In the genomic region with DNA sequence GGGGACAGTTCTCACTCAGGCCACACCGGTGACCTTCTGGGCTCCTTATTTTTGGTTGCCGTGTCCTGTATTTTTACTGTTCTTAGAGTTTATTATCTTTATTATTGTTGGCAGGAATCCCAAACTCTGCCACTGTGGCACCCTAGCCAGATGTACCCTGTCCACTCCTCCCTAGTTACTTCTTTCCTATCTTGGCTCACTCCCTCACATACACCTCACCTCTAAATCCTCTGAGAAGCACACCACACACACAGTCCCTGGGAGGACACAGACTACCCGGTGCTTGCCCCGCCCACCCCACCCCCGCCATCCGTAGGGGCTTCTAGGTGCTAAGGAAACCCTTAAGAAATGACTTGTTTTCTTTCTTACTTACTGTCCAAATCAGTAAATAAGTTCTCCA, we compare ENCODE assay signal across 20 mouse cellular contexts.
"Had no signal": no experiment of that assay in that cellular context is flagged by ENCODE, and none has a peak within 500 bp of the region (broad histone marks: within the 10 kb centered on the region; RNA-seq: fewer than 3 reads in every experiment).

No protein-coding gene starts in this region.

- H3K9ac ChIP-seq: liver, embryonic 12.5 days; liver, embryonic 14.5 days; lung, embryonic 15.5 days; neural tube, embryonic 13.5 days; neural tube, embryonic 15.5 days had no signal

- H3K27ac ChIP-seq: liver, embryonic 12.5 days; liver, embryonic 14.5 days; lung, embryonic 15.5 days; midbrain, embryonic 10.5 days; neural tube, embryonic 13.5 days; neural tube, embryonic 15.5 days had no signal

- H3K36me3 ChIP-seq: lung, embryonic 15.5 days; midbrain, embryonic 10.5 days; neural tube, embryonic 13.5 days; neural tube, embryonic 15.5 days had no signal

- H3K4me3 ChIP-seq: liver, embryonic 12.5 days; lung, embryonic 15.5 days; midbrain, embryonic 10.5 days; myocyte; neural tube, embryonic 13.5 days; neural tube, embryonic 15.5 days had no signal

- DNase-seq: lung, adult 18-20 months; lung, postnatal 4 days; midbrain, embryonic 14.5 days; retina, postnatal 1 day; right cerebral cortex, adult 18-20 months; right cerebral cortex, postnatal 25 days; right cerebral cortex, postnatal 4 days; spleen, adult 18-20 months; thymus, adult 18-20 months; thymus, postnatal 25 days; thymus, postnatal 4 days had no signal

- H3K9me3 ChIP-seq: liver, embryonic 12.5 days; lung, embryonic 15.5 days; midbrain, embryonic 10.5 days; neural tube, embryonic 13.5 days; neural tube, embryonic 15.5 days had no signal

- H3K4me1 ChIP-seq: liver, embryonic 12.5 days; lung, embryonic 15.5 days; midbrain, embryonic 10.5 days had no signal

- H3K4me2 ChIP-seq: liver, embryonic 12.5 days; lung, embryonic 15.5 days; neural tube, embryonic 13.5 days; neural tube, embryonic 15.5 days had no signal

- ATAC-seq: liver, embryonic 12.5 days; lung, postnatal 0 days; midbrain, embryonic 16.5 days had no signal

- H3K27me3 ChIP-seq: liver, embryonic 12.5 days; lung, embryonic 15.5 days; neural tube, embryonic 13.5 days; neural tube, embryonic 15.5 days had no signal
